Mouse (Mus musculus) kidney, postnatal 14 days (tissue): ENCODE data around the gene Hnf1b.

Experiments
- DNase-seq: peaks from one replicate; pipeline ENCODE4 v3.0.0; 2022; ENCODE audit warnings: mixed read lengths

The Hnf1b gene

GRCm38 (mm10) chr11:83897569-83897968, 47.7 kb downstream of the Hnf1b start:
- no peak for DNase-seq

GRCm38 (mm10) chr11:83902812-83903211, 52.9 kb downstream of the Hnf1b start:
- no peak for DNase-seq

GRCm38 (mm10) chr11:83905756-83906155, 55.9 kb downstream of the Hnf1b start:
- DNase-seq = no peak

- no peak for DNase-seq
Measured at GRCm38 (mm10) chr11:83908376-83908775, 58.5 kb downstream of the Hnf1b start.

GRCm38 (mm10) chr11:83913824-83914311, 64.0 kb downstream of the Hnf1b start:
- no peak for DNase-seq

- DNase-seq = no peak
Measured at GRCm38 (mm10) chr11:83914501-83914900, 64.6 kb downstream of the Hnf1b start.

- DNase-seq = peak; percentile 23
Measured at GRCm38 (mm10) chr11:83922600-83922999, 72.7 kb downstream of the Hnf1b start.

GRCm38 (mm10) chr11:83927097-83927496, 77.2 kb downstream of the Hnf1b start:
- DNase-seq = no peak

GRCm38 (mm10) chr11:83932506-83933106, 82.7 kb downstream of the Hnf1b start:
- DNase-seq = peak; percentile 18

- DNase-seq = no peak
Measured at GRCm38 (mm10) chr11:83933376-83933775, 83.5 kb downstream of the Hnf1b start.

- DNase-seq = peak; percentile 89
Measured at GRCm38 (mm10) chr11:83935986-83936665, 86.3 kb downstream of the Hnf1b start.

GRCm38 (mm10) chr11:83938556-83938955, 88.7 kb downstream of the Hnf1b start:
- no peak for DNase-seq

GRCm38 (mm10) chr11:83941950-83942840, 92.3 kb downstream of the Hnf1b start, which contains the start of gene Ddx52:
Ddx52 (plus strand) TSS chr11:83942062.
- DNase-seq = peak; percentile 92
